7 mouse cellular contexts compared by ENCODE assay signal in the genomic region with DNA sequence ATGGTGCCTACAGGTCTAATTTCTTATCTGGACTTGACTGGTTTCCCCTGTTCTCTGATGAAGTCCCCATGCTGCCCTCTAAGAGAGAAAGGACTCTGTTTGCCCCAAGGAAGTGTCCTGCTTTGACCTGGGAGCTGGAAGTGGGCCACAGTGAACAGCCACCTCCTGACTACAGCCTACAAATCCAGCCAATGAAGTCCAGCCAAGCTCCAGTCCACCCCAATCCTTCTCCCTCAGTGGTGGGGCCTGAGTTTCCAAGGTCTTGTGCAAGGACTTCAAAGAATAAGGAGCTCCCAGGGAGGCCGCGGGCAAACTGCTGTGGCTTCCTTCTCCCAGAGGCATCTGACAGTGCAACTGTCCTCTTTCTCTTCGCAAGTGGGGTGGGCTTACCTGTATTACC. TPM values are rescaled to one million over a fixed set of nuclear protein-coding genes. Genes with fewer than 3 reads are reported as not detected.
A peak's percentile ranks its signal among the peaks of the same experiment; 100 is the strongest.
DNase-seq lines count a peak whose midpoint lies in the region.

No protein-coding gene starts in this region.

- intact Hi-C loops in gastrocnemius, postnatal 14 days (cut with DNase I; ENCODE audit: low total_unique reads): no loop called here

- DNase-seq in layer of hippocampus, adult 8-10 months (ENCODE audit: low spot score in 2 of 2): peak; percentile 27 to 50
- DNase-seq in layer of hippocampus, adult 9-10 months (ENCODE audit: low spot score): no peak
- peak; percentile 44 for DNase-seq in brain, adult 2 months (ENCODE audit: low read depth, low spot score)
- DNase-seq in gastrocnemius, postnatal 14 days: peak; percentile 68
- DNase-seq in lung, postnatal 36 days: peak; percentile 73
- DNase-seq in spleen, adult 12 weeks (ENCODE audit: low spot score): no peak
- no peak for DNase-seq in MN1 (ENCODE audit: low spot score)

RNA-seq across cellular contexts. Expression of a gene that starts 26.4 kb away (rescaled TPM):
- total RNA-seq in layer of hippocampus, adult 8-10 months (2022): 10 to 100 TPM; 57.9 to 64.6 (median 62.4) TPM
- total RNA-seq in gastrocnemius, postnatal 14 days (2021): 10 to 100 TPM; 78.7 to 84.8 TPM

Comparison
In these comparisons a context has a peak if more than half of its experiments do, and no peak if none do; other contexts are left out.
1. DNase-seq: peak in layer of hippocampus, adult 8-10 months (2 of 2), brain, adult 2 months (single experiment), gastrocnemius, postnatal 14 days (single experiment) and lung, postnatal 36 days (single experiment); none in layer of hippocampus, adult 9-10 months (single experiment), spleen, adult 12 weeks (single experiment) and MN1 (single experiment).